ENCODE assay signal across 9 mouse cellular contexts in the genomic region with DNA sequence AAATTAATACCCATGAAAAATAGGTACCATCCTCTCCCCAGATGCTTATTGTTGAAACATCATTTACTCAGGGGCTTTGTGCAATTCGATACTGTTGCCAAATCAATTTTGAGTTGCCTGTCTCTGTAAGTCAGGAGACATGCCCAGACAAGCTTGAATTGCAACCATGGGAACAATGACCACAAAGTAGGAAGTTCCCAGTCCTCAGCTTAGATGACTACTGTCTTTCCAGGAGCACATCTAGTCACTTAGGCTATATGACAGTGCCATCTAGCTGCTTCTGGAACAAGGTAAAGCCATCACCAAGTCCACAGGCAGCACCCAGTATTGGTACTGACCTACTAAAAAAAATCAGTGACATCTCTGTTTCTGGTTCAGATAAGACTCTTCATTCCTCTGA. TPM values are rescaled to one million over a fixed set of nuclear protein-coding genes. Genes with fewer than 3 reads are reported as not detected.
DNase-seq lines count a peak whose midpoint lies in the region; ATAC-seq and TF ChIP-seq lines count a peak whose summit lies in the region.
"Had no signal": no experiment of that assay in that cellular context is flagged by ENCODE, and none has a peak within 500 bp of the region (broad histone marks: within the 10 kb centered on the region; RNA-seq: fewer than 3 reads in every experiment).

No protein-coding gene starts in this region.

- peak; percentile 4 for DNase-seq in layer of hippocampus, adult 11-12 months (ENCODE audit: low spot score)
- no peak for DNase-seq in layer of hippocampus, adult 8-10 months (ENCODE audit: low spot score in 2 of 2)
- DNase-seq in CH12.LX (ENCODE audit: extremely low read depth) (peak; percentile 30), adipocyte (ENCODE audit: low spot score) (peak; percentile 64)
- DNase-seq in liver, embryonic 13.5 days, result no peak
- no peak for DNase-seq in right cerebral cortex, postnatal 14 days
- no peak for DNase-seq in frontal cortex, postnatal 36 days (ENCODE audit: low spot score in 2 of 2)
- DNase-seq: layer of hippocampus, postnatal 36 days had no signal

- no peak overlapping the region for H3K27ac ChIP-seq in CH12.LX (ENCODE audit: insufficient read depth, low read depth)
- H3K27ac ChIP-seq in liver, embryonic 13.5 days, result peak overlapping the region; percentile 89
- H3K27ac ChIP-seq: heart, embryonic 15.5 days had no signal

- TF ChIP-seq POLR2A in CH12.LX (IDR thresholded peaks at IDR 0.05; ENCODE audit: low read depth, low read length), result no peak

- dilution Hi-C loops in CH12.LX (cut with MboI; ENCODE audit: extremely low pct_ligation_motif_present, extremely low pct_unique_long_range_greater_than_20kb, low sequenced_read_pairs), result no loop called here

- WGBS in liver, embryonic 13.5 days (ENCODE audit: insufficient replicate concordance), result 23% methylated on average over 1 of the region's 1 CpGs

- no peak overlapping the region for H3K9ac ChIP-seq in CH12.LX (ENCODE audit: insufficient read depth, low read depth)
- peak overlapping the region; percentile 17; the same call in 1 of the 2 replicates for H3K9ac ChIP-seq in liver, embryonic 13.5 days
- H3K9ac ChIP-seq: heart, embryonic 15.5 days had no signal

- TF ChIP-seq EP300 in CH12.LX (IDR thresholded peaks at IDR 0.05; ENCODE audit: low read length), result no peak

- H3K4me2 ChIP-seq in CH12.LX (ENCODE audit: insufficient read depth, low read depth, poor library complexity, severe bottlenecking), result no peak overlapping the region
- no peak overlapping the region for H3K4me2 ChIP-seq in liver, embryonic 13.5 days
- H3K4me2 ChIP-seq: heart, embryonic 15.5 days had no signal

- H3K27me3 ChIP-seq in CH12.LX (replicated peaks), result no peaks in the 10 kb centered on the region
- no peaks in the 10 kb centered on the region for H3K27me3 ChIP-seq in liver, embryonic 13.5 days
- H3K27me3 ChIP-seq: heart, embryonic 15.5 days had no signal

- H3K4me1 ChIP-seq in CH12.LX (ENCODE audit: control insufficient read depth in 1 of 2, insufficient read depth in 2 of 2), result peaks cover 3 to 8% of the 10 kb centered on the region in 2 experiments; a peak in 3 of 4 replicates
- H3K4me1 ChIP-seq in liver, embryonic 13.5 days (replicated peaks), result peaks cover 63% of the 10 kb centered on the region
- H3K4me1 ChIP-seq: heart, embryonic 15.5 days had no signal

- ATAC-seq in liver, embryonic 13.5 days (ENCODE audit: low read depth), result peak; percentile 36

- peak in 1 of 2 experiments; percentile 41; a peak in 2 of 4 replicates for TF ChIP-seq CTCF in CH12.LX (conservative IDR thresholded peaks at IDR 0.05 in 1 of 2, IDR thresholded peaks at IDR 0.05 in 1 of 2; ENCODE audit: low read depth in 2 of 2, low read length in 2 of 2)

- H3K9me3 ChIP-seq in CH12.LX (replicated peaks; ENCODE audit: low read length), result no peaks in the 10 kb centered on the region
- no peaks in the 10 kb centered on the region for H3K9me3 ChIP-seq in liver, embryonic 13.5 days (replicated peaks)
- H3K9me3 ChIP-seq: heart, embryonic 15.5 days had no signal

- H3K4me3 ChIP-seq in CH12.LX (replicated peaks in 1 of 3; ENCODE audit: low read depth in 2 of 3, low read length in 2 of 3, poor library complexity in 1 of 3), result no peak overlapping the region
- no peak overlapping the region for H3K4me3 ChIP-seq in liver, embryonic 13.5 days (replicated peaks)
- H3K4me3 ChIP-seq: heart, embryonic 15.5 days had no signal

- H3K36me3 ChIP-seq in CH12.LX (replicated peaks in 1 of 2; ENCODE audit: control insufficient read depth in 1 of 2, insufficient read depth in 1 of 2, low read length in 1 of 2), result no peaks in the 10 kb centered on the region
- H3K36me3 ChIP-seq in liver, embryonic 13.5 days, result no peaks in the 10 kb centered on the region
- H3K36me3 ChIP-seq: heart, embryonic 15.5 days had no signal

- peak; percentile 49 for TF ChIP-seq RAD21 in CH12.LX (IDR thresholded peaks at IDR 0.05; ENCODE audit: low read depth, low read length)

- in situ Hi-C loops in CH12.LX (cut with MboI; ENCODE audit: low pct_ligation_motif_present, low pct_unique_long_range_greater_than_20kb, low sequenced_read_pairs), result no loop called here

- H3K79me2 ChIP-seq in CH12.LX (replicated peaks; ENCODE audit: control insufficient read depth, extremely low read depth, insufficient read depth, poor library complexity, severe bottlenecking), result no peaks in the 10 kb centered on the region

TF ChIP-seq in CH12.LX, 34 proteins besides CTCF, POLR2A, EP300 and RAD21:
- TF ChIP-seq ELF1 (IDR thresholded peaks at IDR 0.05; ENCODE audit: low read depth, low read length), result 0 out of 2 replicates have a peak, but pooled peaks have one; percentile 24
- TF ChIP-seq MAZ (IDR thresholded peaks at IDR 0.05; ENCODE audit: low read depth, low read length), result no peak
- no peak for TF ChIP-seq CHD1 (IDR thresholded peaks at IDR 0.05; ENCODE audit: low read depth, low read length)
- no peak for TF ChIP-seq USF2 (conservative IDR thresholded peaks at IDR 0.05; ENCODE audit: low read depth, low read length)
- TF ChIP-seq MXI1 (IDR thresholded peaks at IDR 0.05; ENCODE audit: low read depth, low read length), result no peak
- TF ChIP-seq POLR2AphosphoS2 (IDR thresholded peaks at IDR 0.05; ENCODE audit: low read depth, low read length), result no peak

RNA-seq across cellular contexts. Expression of a gene that starts 41.4 kb away (rescaled TPM):
- 10 to 100 TPM; 42.4 to 52.9 (median 47.9) TPM for total RNA-seq in layer of hippocampus, adult 8-10 months (2022)
- total RNA-seq in CH12.LX (2012; rRNA removed) (11.0 and 11.7 TPM in 2 replicates), CH12.LX (2014; rRNA removed) (26.7 and 29.8 TPM in 2 replicates)
- polyA plus RNA-seq in CH12.LX (2012; ENCODE audit: insufficient read length, low read depth), result 16.3 and 17.9 TPM in 2 replicates
- polyA plus RNA-seq in liver, embryonic 13.5 days (2015; fragmentation: Nextera tagmentation; extraction: Ambion mirVana), result 5.0 and 5.8 TPM in 2 replicates

Comparison
In these comparisons a context has a peak if more than half of its experiments do, and no peak if none do; other contexts are left out.
1. DNase-seq: peak in layer of hippocampus, adult 11-12 months (single experiment), CH12.LX (single experiment) and adipocyte (single experiment); none in layer of hippocampus, adult 8-10 months (0 of 2), liver, embryonic 13.5 days (single experiment), right cerebral cortex, postnatal 14 days (single experiment) and frontal cortex, postnatal 36 days (0 of 2).